Mouse (Mus musculus) hindbrain, embryonic 12.5 days (tissue): ENCODE measurements around the gene Mrps7. TPM values are rescaled to one million over a fixed set of nuclear protein-coding genes. Genes with fewer than 3 reads are reported as not detected.
"Not testable (repeated sequence)": the region's sequence is repeated elsewhere in the genome, so short reads cannot be mapped to it uniquely, and the experiment has no call there.

Experiments used
- ATAC-seq: fragments of 200-750 bp; cut with Nextera tagmentation; 2 replicates; pipeline ENCODE4 v1.8.0; 2017; ENCODE audit warnings: moderate TSS enrichment; ENCODE audit not compliant: low FRiP score
- H3K27ac ChIP-seq: fragments of 300-500 bp; sonication (generic); 2 replicates; pipeline ENCODE4 v1.5.1; 2016; ENCODE audit warnings: mild to moderate bottlenecking
- H3K27me3 ChIP-seq: fragments of 300-500 bp; sonication (generic); 2 replicates; pipeline ENCODE4 v1.6.1; 2016; ENCODE audit warnings: mild to moderate bottlenecking
- H3K36me3 ChIP-seq: fragments of 300-500 bp; sonication (generic); 2 replicates; pipeline ENCODE4 v1.6.1; 2016; ENCODE audit warnings: mild to moderate bottlenecking
- H3K4me1 ChIP-seq: fragments of 300-500 bp; sonication (generic); 2 replicates; pipeline ENCODE4 v1.6.1; 2016
- H3K4me2 ChIP-seq: fragments of 300-500 bp; sonication (generic); replicated peaks from 2 replicates; pipeline ENCODE4 v1.6.1; 2016; ENCODE audit warnings: mild to moderate bottlenecking
- H3K4me3 ChIP-seq: fragments of 300-500 bp; sonication (generic); 2 replicates; pipeline ENCODE4 v1.5.1; 2016; ENCODE audit warnings: mild to moderate bottlenecking
- H3K9ac ChIP-seq: fragments of 300-500 bp; sonication (generic); 2 replicates; pipeline ENCODE4 v1.6.1; 2016; ENCODE audit warnings: mild to moderate bottlenecking, moderate library complexity
- H3K9me3 ChIP-seq: fragments of 300-500 bp; sonication (generic); replicated peaks from 2 replicates; pipeline ENCODE4 v1.6.1; 2016; ENCODE audit warnings: mild to moderate bottlenecking
- WGBS: fragments of 180-500 bp; shearing (Covaris S2); methylation state at CpG from one replicate; pipeline ENCODE4 v1.1.7; 2016; 5-methylcytosine and 5-hydroxymethylcytosine counted together
- polyA plus RNA-seq: library from polyadenylated mRNA; unstranded; fragments of >200 nt; fragmentation: Nextera tagmentation; extraction: Ambion mirVana; gene quantifications from 2 replicates; pipeline ENCODE4 v1.2.1, GENCODE M21; 2016

Mrps7 gene
- polyA plus RNA-seq, 1 experiment from 2014 or later, result 86.6 TPM

- Histone ChIP-seq H3K9me3 (no peaks in the 10 kb centered on the region), H3K4me2 (no peak overlapping the region), H3K9ac (no peak overlapping the region), H3K4me1 (no peaks in the 10 kb centered on the region; the same call in 1 of the 2 replicates), H3K36me3 (no peaks in the 10 kb centered on the region), H3K27me3 (no peaks in the 10 kb centered on the region), H3K27ac (no peak overlapping the region), H3K4me3 (no peak overlapping the region)
- 87% methylated on average over 8 of the region's 8 CpGs for WGBS
- ATAC-seq, result no peak
These were observed 31.3 kb downstream of the Mrps7 start for GRCm38 (mm10) chr11:115635041-115635440.

- ATAC-seq, result no peak
- H3K9me3 ChIP-seq, result no peaks in the 10 kb centered on the region
- H3K36me3 ChIP-seq, result no peaks in the 10 kb centered on the region
- H3K4me2 ChIP-seq, result no peak overlapping the region
- no peaks in the 10 kb centered on the region for H3K27me3 ChIP-seq
- H3K9ac ChIP-seq, result no peak overlapping the region
- H3K27ac ChIP-seq, result no peak overlapping the region
- no peak overlapping the region for H3K4me3 ChIP-seq
- WGBS, result 76% methylated on average over 8 of the region's 8 CpGs
- no peaks in the 10 kb centered on the region; the same call in 1 of the 2 replicates for H3K4me1 ChIP-seq
These were observed 31.8 kb downstream of the Mrps7 start for GRCm38 (mm10) chr11:115635484-115635883.

- Histone ChIP-seq H3K27me3 (no peaks in the 10 kb centered on the region), H3K27ac (no peak overlapping the region), H3K9me3 (no peaks in the 10 kb centered on the region), H3K9ac (no peak overlapping the region), H3K4me3 (no peak overlapping the region), H3K4me1 (no peaks in the 10 kb centered on the region; the same call in 1 of the 2 replicates), H3K4me2 (no peak overlapping the region), H3K36me3 (no peaks in the 10 kb centered on the region)
- ATAC-seq, result no peak
- 78% methylated on average over 3 of the region's 3 CpGs for WGBS
These were observed 33.2 kb downstream of the Mrps7 start for GRCm38 (mm10) chr11:115636960-115637359.

- H3K9ac ChIP-seq, result no peak overlapping the region
- H3K27ac ChIP-seq, result no peak overlapping the region
- no peaks in the 10 kb centered on the region; the same call in 1 of the 2 replicates for H3K4me1 ChIP-seq
- no peak for ATAC-seq
- no peaks in the 10 kb centered on the region for H3K27me3 ChIP-seq
- H3K36me3 ChIP-seq, result no peaks in the 10 kb centered on the region
- no peak overlapping the region for H3K4me2 ChIP-seq
- no peaks in the 10 kb centered on the region for H3K9me3 ChIP-seq
- H3K4me3 ChIP-seq, result no peak overlapping the region
- 82% methylated on average over 5 of the region's 5 CpGs for WGBS
These were observed 35.0 kb downstream of the Mrps7 start for GRCm38 (mm10) chr11:115638498-115639409.

DNA sequence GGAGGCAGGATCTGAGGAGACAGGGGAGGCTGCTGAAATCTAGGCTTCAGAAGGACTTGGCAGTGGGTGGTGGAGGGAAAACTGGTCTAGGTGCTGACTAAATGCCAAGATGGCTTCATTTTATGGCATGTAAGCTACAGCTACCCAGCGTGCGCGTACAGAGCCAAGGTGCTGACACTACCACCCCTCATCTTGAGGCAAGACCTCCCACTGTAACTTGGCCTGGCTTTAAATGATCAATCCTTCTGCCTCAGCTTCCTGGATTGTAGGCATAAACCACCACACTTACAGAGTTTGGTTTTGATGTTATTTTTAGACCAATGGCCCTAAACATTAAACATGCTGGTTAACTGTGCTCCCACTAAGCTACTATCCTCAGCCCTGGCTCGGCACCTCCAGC is 35.8 kb downstream of the Mrps7 start:
- Histone ChIP-seq H3K36me3 (peaks cover 6% of the 10 kb centered on the region; the same call in 1 of the 2 replicates), H3K4me3 (no peak overlapping the region), H3K4me2 (no peak overlapping the region), H3K27me3 (no peaks in the 10 kb centered on the region), H3K4me1 (no peaks in the 10 kb centered on the region; the same call in 1 of the 2 replicates), H3K9ac (no peak overlapping the region), H3K27ac (no peak overlapping the region), H3K9me3 (no peaks in the 10 kb centered on the region)
- WGBS, result 88% methylated on average over 4 of the region's 4 CpGs
- no peak for ATAC-seq

- H3K9ac ChIP-seq, result no peak overlapping the region
- H3K27me3 ChIP-seq, result no peaks in the 10 kb centered on the region
- no peak overlapping the region for H3K27ac ChIP-seq
- no peak overlapping the region for H3K4me2 ChIP-seq
- no peaks in the 10 kb centered on the region; the same call in 1 of the 2 replicates for H3K4me1 ChIP-seq
- no peak overlapping the region for H3K4me3 ChIP-seq
- ATAC-seq, result no peak
- no peaks in the 10 kb centered on the region for H3K9me3 ChIP-seq
- peaks cover 8% of the 10 kb centered on the region; the same call in 1 of the 2 replicates for H3K36me3 ChIP-seq
- WGBS, result 86% methylated on average over 3 of the region's 4 CpGs
These were observed 36.6 kb downstream of the Mrps7 start for GRCm38 (mm10) chr11:115640311-115640828.

DNA sequence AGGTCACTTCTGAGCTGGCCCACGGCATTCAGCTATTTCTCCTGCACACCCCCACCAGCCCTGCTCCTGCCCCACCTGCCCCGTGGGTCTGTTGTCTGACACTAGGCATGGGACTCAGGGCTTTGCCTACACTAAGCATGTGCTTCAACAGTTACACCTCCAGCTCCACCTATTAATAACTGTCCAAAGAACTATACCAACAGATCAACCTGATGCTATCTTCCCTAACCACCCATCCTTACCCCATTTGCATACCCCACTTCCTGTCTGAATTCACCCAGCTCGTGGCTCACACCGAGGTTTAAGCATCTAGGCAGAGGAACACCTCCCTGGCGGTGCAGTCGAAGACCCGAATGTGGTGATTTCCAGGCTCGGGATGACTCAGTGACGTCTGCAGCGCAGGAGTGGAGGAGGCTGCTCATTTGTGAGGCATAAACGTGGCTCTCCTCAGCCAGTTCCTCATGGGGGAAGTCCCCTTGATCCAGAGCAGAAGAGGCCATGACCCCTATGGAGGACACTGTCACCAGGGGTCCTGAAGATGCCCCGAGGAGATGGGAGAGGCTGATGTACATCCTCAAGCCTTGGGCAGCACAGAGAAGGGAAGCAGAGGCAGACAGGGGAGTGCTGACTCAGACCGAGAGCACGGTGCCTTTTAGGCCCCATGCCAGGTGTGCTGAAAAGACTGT is 37.4 kb downstream of the Mrps7 start:
- Histone ChIP-seq H3K9ac (no peak overlapping the region), H3K4me3 (no peak overlapping the region), H3K4me2 (no peak overlapping the region), H3K36me3 (peaks cover 12% of the 10 kb centered on the region; the same call in 1 of the 2 replicates), H3K9me3 (no peaks in the 10 kb centered on the region), H3K27ac (no peak overlapping the region), H3K4me1 (no peaks in the 10 kb centered on the region; the same call in 1 of the 2 replicates), H3K27me3 (no peaks in the 10 kb centered on the region)
- no peak for ATAC-seq
- WGBS, result 55% methylated on average over 14 of the region's 14 CpGs

GRCm38 (mm10) chr11:115641664-115642036 is 37.9 kb downstream of the Mrps7 start:
- ATAC-seq, result no peak
- Histone ChIP-seq H3K9me3 (no peaks in the 10 kb centered on the region), H3K27me3 (no peaks in the 10 kb centered on the region), H3K4me1 (no peaks in the 10 kb centered on the region; the same call in 1 of the 2 replicates), H3K4me3 (no peak overlapping the region), H3K27ac (no peak overlapping the region), H3K36me3 (peaks cover 16% of the 10 kb centered on the region), H3K4me2 (no peak overlapping the region), H3K9ac (no peak overlapping the region)
- 87% methylated on average over 4 of the region's 4 CpGs for WGBS

DNA sequence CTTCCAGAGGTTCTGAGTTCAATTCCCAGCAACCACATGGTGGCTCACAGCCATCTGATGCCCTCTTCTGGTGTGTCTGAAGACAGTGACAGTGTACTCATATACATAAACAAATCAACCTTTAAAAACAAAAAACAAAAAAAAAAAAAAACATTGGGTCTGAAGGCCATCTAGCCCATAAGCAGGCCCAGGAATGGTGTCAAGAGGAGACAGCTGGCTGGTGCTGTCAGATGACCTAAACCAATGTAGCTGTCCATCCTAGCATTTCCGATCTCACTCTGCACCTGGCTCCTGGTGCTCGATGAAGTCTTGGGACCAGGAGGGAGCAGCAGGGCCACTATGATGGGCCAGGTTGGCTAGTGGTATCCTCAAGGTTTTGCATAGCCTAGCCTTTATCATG is 39.0 kb downstream of the Mrps7 start:
- no peak overlapping the region for H3K4me3 ChIP-seq
- H3K27me3 ChIP-seq, result no peaks in the 10 kb centered on the region
- WGBS, result 91% methylated on average over 2 of the region's 2 CpGs
- no peak overlapping the region for H3K27ac ChIP-seq
- H3K4me2 ChIP-seq, result no peak overlapping the region
- ATAC-seq, result no peak
- H3K36me3 ChIP-seq, result peaks cover 20% of the 10 kb centered on the region
- H3K9ac ChIP-seq, result no peak overlapping the region
- H3K4me1 ChIP-seq, result no peaks in the 10 kb centered on the region; the same call in 1 of the 2 replicates
- H3K9me3 ChIP-seq, result no peaks in the 10 kb centered on the region

GRCm38 (mm10) chr11:115643265-115643664 is 39.5 kb downstream of the Mrps7 start:
- ATAC-seq, result no peak

GRCm38 (mm10) chr11:115644308-115644707 is 40.6 kb downstream of the Mrps7 start:
- no peak for ATAC-seq
- H3K9ac ChIP-seq, result no peak overlapping the region
- H3K4me2 ChIP-seq, result no peak overlapping the region
- H3K27ac ChIP-seq, result no peak overlapping the region
- H3K9me3 ChIP-seq, result no peaks in the 10 kb centered on the region
- WGBS, result 93% methylated on average over 13 of the region's 13 CpGs
- H3K4me1 ChIP-seq, result no peaks in the 10 kb centered on the region
- H3K36me3 ChIP-seq, result peaks cover 31% of the 10 kb centered on the region
- H3K27me3 ChIP-seq, result no peaks in the 10 kb centered on the region
- no peak overlapping the region for H3K4me3 ChIP-seq

More at GRCm38 (mm10) chr11:115643265-115643664, 39.5 kb downstream of the Mrps7 start:
- H3K9ac ChIP-seq, result no peak overlapping the region
- no peak overlapping the region for H3K4me3 ChIP-seq
- no peak overlapping the region for H3K27ac ChIP-seq
- no peak overlapping the region for H3K4me2 ChIP-seq
- WGBS, result 75% methylated on average over 10 of the region's 10 CpGs
- no peaks in the 10 kb centered on the region for H3K27me3 ChIP-seq
- peaks cover 25% of the 10 kb centered on the region for H3K36me3 ChIP-seq
- H3K4me1 ChIP-seq, result no peaks in the 10 kb centered on the region; the same call in 1 of the 2 replicates
- no peaks in the 10 kb centered on the region for H3K9me3 ChIP-seq

DNA sequence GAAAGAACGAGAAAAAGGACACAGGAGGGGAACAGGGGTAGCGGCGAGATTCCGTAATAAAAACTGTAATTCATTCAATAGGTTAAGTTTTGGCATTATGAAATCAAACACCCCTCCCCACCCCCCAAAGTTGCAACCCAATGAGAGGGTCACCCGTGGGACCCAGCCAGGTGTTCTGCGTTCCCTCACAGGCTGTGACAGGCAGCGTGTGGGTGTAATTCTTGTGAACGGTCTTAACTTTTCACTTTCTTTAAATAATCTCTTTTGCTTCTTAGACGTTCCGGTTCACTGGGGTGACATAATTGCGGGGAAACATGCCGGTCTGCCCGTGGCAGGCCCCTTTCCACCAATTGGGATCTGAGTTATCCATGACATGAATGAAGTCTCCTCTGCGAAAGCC is 41.8 kb downstream of the Mrps7 start:
- H3K4me3 ChIP-seq, H3K9me3 ChIP-seq, H3K27me3 ChIP-seq, H3K4me2 ChIP-seq, H3K27ac ChIP-seq, H3K4me1 ChIP-seq, H3K9ac ChIP-seq, ATAC-seq: not testable (repeated sequence)
- WGBS, result 92% methylated on average over 14 of the region's 14 CpGs
- peaks cover 39% of the 10 kb centered on the region for H3K36me3 ChIP-seq
